Mouse (Mus musculus) liver, embryonic 14.5 days (tissue): Measurements from ENCODE around the gene Nrxn3.

Experiments
- CTCF ChIP-seq: IDR thresholded peaks from 2 replicates; pipeline ENCODE4 v1.5.1; 2016; ENCODE audit warnings: antibody characterized with exemption, low read depth, control low read depth
- EP300 ChIP-seq: IDR thresholded peaks from 2 replicates; pipeline ENCODE4 v1.6.1; 2016; ENCODE audit warnings: antibody characterized with exemption, low read depth

DNA sequence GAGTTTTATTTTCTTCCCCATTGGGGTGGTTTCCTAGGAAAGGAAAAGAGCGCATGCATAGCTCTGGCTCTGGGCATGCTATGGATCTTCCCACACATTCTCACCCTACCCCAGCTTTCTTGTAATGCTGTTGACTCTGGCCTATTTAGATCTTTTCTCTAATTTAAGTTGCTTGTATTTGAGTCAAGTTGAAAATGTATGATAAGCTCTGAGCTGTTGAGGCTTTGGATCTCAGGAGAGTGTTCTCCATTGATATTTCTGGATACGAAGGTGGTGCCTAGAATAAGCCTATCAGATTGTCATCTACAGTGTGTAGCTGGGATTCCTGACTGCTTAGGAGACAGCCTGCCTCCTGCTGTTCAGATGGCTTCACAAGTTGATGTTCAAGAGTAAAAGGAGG is 930.5 kb downstream of the Nrxn3 start:
- TF ChIP-seq CTCF (no peak), EP300 (no peak)
